Mouse (Mus musculus) kidney, embryonic 14.5 days (tissue): ENCODE results near the gene Gtf3a. TPM values are rescaled to one million over a fixed set of nuclear protein-coding genes. Genes with fewer than 3 reads are reported as not detected.

Experiments used
- ATAC-seq: fragments of 200-750 bp; cut with Nextera tagmentation; 2 replicates; pipeline ENCODE4 v1.8.0; 2017; ENCODE audit warnings: moderate number of reproducible peaks, mild to moderate bottlenecking, moderate TSS enrichment, moderate library complexity; ENCODE audit not compliant: low FRiP score, low TSS enrichment
- H3K27ac ChIP-seq: fragments of 300-500 bp; sonication (generic); 2 replicates; pipeline ENCODE4 v1.5.1; 2014; ENCODE audit warnings: low read depth, mild to moderate bottlenecking, low read length, moderate library complexity, mixed read lengths
- H3K27me3 ChIP-seq: fragments of 300-500 bp; sonication (generic); 2 replicates; pipeline ENCODE4 v1.6.1; 2014; ENCODE audit warnings: mild to moderate bottlenecking, low read length; ENCODE audit not compliant: control insufficient read depth, insufficient read depth
- H3K36me3 ChIP-seq: fragments of 300-500 bp; sonication (generic); 2 replicates; pipeline ENCODE4 v1.6.1; 2014; ENCODE audit warnings: low read length, mixed read lengths; ENCODE audit not compliant: control insufficient read depth, insufficient read depth
- H3K4me1 ChIP-seq: fragments of 300-500 bp; sonication (generic); 2 replicates; pipeline ENCODE4 v1.6.1; 2014; ENCODE audit warnings: low read length, mixed read lengths; ENCODE audit not compliant: control insufficient read depth, insufficient read depth
- H3K4me2 ChIP-seq: fragments of 300-500 bp; sonication (generic); replicated peaks from 2 replicates; pipeline ENCODE4 v1.6.1; 2014; ENCODE audit warnings: low read depth, mild to moderate bottlenecking, low read length
- H3K4me3 ChIP-seq: fragments of 300-500 bp; sonication (generic); 2 replicates; pipeline ENCODE4 v1.5.1; 2014; ENCODE audit warnings: mild to moderate bottlenecking, low read length
- H3K9ac ChIP-seq: fragments of 300-500 bp; sonication (generic); 2 replicates; pipeline ENCODE4 v1.6.1; 2014; ENCODE audit warnings: low read depth, mild to moderate bottlenecking, low read length, moderate library complexity
- H3K9me3 ChIP-seq: fragments of 300-500 bp; sonication (generic); 2 replicates; pipeline ENCODE4 v1.6.1; 2016; ENCODE audit warnings: low read length; ENCODE audit not compliant: control insufficient read depth
- WGBS: fragments of 180-500 bp; shearing (Covaris S2); extraction: QIAGEN DNeasy Blood & Tissue Kit; methylation state at CpG from one replicate; pipeline ENCODE4 v1.1.7; 2014; 5-methylcytosine and 5-hydroxymethylcytosine counted together
- polyA plus RNA-seq: library from polyadenylated mRNA; unstranded; fragments of >200 nt; fragmentation: Nextera tagmentation; extraction: Ambion mirVana; gene quantifications from 2 replicates; pipeline ENCODE4 v1.2.1, GENCODE M21; 2014

Gtf3a gene
- polyA plus RNA-seq, 1 experiment from 2014 or later: 137 TPM

DNA sequence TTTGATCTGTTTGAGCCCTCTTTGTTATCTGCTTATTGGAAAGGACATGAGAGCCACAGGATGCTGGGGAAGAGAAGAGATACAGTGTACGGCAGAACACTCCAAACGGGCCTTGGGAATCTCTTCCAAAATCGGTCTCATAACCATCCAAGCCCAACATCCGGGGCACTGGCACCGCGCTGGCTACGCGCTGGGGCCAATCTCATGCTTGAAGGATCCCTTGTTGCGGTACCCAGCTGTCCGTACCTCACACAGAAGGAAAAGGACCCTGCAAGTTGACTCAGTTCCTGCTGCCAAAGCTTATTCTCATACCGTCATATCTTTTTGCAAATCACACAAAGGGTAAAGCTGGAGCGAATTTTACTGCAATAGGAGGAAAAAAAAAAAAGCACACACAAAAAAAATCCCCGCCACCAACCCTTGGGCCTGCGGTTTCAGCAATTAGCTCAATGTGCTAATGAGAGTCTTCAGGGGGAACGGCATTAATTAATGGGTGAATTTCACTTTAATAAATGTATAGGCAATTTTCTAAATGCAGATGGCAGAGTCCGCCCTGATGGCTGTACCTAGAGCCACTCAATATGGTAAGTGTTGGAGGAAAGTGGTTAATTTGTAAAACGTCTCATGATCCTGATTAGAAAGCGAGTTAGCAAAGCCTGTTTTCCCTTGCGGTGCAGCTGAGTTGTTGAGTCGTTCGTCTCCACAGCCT lies 37.4 kb downstream of the Gtf3a start:
- 63% methylated on average over 21 of the region's 21 CpGs for WGBS
- Histone ChIP-seq H3K27ac (no peak overlapping the region), H3K9me3 (no peaks in the 10 kb centered on the region), H3K4me1 (no peaks in the 10 kb centered on the region), H3K36me3 (no peaks in the 10 kb centered on the region), H3K27me3 (no peaks in the 10 kb centered on the region; the same call in 1 of the 2 replicates), H3K4me2 (no peak overlapping the region), H3K9ac (no peak overlapping the region), H3K4me3 (no peak overlapping the region)
- ATAC-seq: no peak

DNA sequence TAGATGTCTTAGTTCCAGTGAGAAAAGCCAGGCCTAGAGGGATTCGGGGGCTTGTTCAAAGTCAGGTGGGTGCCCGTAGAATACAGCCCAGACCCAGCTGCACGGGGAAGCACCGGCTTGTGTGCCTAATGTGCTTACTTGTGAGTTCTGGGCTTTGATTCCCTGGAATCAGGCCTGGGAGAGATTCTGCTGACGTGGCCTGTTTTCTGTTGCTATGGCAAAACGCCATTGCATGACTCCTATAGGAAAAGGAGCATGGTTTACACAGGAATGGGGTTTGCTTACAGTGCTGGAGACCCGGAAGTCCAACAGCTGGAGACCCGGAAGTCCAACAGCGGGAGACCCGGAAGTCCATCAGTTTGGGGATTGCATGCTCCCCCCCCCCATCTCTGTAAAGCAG lies 39.1 kb downstream of the Gtf3a start:
- no peak overlapping the region for H3K4me2 ChIP-seq
- no peak overlapping the region for H3K27ac ChIP-seq
- ATAC-seq: no peak
- H3K9ac ChIP-seq: no peak overlapping the region
- no peaks in the 10 kb centered on the region for H3K4me1 ChIP-seq
- no peaks in the 10 kb centered on the region for H3K9me3 ChIP-seq
- H3K4me3 ChIP-seq: no peak overlapping the region
- no peaks in the 10 kb centered on the region for H3K36me3 ChIP-seq
- H3K27me3 ChIP-seq: no peaks in the 10 kb centered on the region; the same call in 1 of the 2 replicates
- 87% methylated on average over 10 of the region's 10 CpGs for whole genome bisulfite sequencing

DNA sequence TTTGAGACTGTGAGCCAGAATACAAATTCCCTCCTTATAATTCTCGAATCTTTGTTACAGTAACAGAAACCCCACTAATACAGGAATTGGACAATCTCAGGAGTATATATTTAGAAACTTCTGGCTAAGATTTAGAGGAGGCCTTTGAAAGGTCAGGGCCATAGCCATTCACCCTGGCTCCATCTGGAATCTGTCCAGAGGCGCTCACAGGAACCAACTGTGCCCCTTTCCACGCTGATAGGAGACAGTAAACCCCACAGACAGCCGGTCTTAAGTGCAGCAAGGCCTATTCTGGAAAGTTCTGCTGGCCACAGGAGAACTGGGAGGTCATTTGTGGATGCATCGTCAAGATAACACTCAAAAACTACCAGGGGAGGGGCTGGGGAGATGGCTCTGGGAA lies 40.6 kb downstream of the Gtf3a start:
- no peak overlapping the region for H3K27ac ChIP-seq
- no peaks in the 10 kb centered on the region; the same call in 1 of the 2 replicates for H3K27me3 ChIP-seq
- H3K36me3 ChIP-seq: no peaks in the 10 kb centered on the region
- no peaks in the 10 kb centered on the region for H3K4me1 ChIP-seq
- no peaks in the 10 kb centered on the region for H3K9me3 ChIP-seq
- no peak overlapping the region for H3K9ac ChIP-seq
- H3K4me2 ChIP-seq: no peak overlapping the region
- no peak for ATAC-seq
- no peak overlapping the region for H3K4me3 ChIP-seq
- 51% methylated on average over 5 of the region's 5 CpGs for WGBS

DNA sequence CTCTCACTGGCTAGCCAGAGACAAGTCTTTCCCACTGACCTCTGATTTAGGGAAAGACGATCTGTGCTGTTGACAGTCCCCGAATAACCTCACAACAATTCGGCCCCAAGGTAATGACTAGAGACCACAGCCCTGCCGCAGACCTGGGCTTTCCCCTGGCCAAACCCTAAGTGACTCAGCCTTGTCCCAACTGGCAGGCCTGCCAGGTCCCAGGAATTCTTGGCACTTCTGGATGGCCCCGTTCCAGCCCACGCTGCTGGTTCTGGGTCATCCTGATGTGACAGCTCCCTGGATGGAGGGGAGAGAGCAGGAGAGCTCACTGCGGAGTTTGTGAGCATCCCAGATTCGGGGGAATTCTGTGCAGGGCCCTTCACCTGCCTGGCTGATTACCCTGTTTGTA lies 45.1 kb downstream of the Gtf3a start:
- ATAC-seq: no peak
- H3K9me3 ChIP-seq: no peaks in the 10 kb centered on the region
- H3K4me1 ChIP-seq: no peaks in the 10 kb centered on the region
- no peaks in the 10 kb centered on the region for H3K36me3 ChIP-seq
- H3K4me3 ChIP-seq: no peak overlapping the region
- no peaks in the 10 kb centered on the region for H3K27me3 ChIP-seq
- WGBS: 68% methylated on average over 8 of the region's 8 CpGs
- H3K4me2 ChIP-seq: no peak overlapping the region
- H3K27ac ChIP-seq: no peak overlapping the region
- H3K9ac ChIP-seq: no peak overlapping the region

DNA sequence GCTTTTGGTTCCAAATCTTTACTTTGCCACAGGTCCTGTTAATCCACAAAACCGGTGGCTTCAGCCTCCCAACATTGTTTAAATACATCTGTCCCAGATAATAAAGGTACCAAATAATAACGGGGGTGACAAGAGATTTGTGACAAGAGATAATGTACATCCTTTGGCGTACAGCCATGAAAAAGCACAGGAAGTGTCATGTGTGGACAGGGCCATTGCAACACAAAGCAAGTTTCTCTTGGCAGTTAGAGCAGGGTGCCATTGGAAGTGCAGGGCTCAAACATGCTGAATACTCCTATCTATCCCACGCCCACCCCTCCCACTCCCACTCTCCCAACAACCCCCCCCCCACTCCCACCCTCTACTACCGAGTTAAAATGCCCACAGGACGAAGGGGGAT lies 46.5 kb downstream of the Gtf3a start:
- ATAC-seq: no peak
- Histone ChIP-seq H3K4me2 (no peak overlapping the region), H3K4me3 (no peak overlapping the region), H3K4me1 (no peaks in the 10 kb centered on the region), H3K27ac (no peak overlapping the region), H3K9me3 (no peaks in the 10 kb centered on the region), H3K27me3 (no peaks in the 10 kb centered on the region), H3K9ac (no peak overlapping the region), H3K36me3 (no peaks in the 10 kb centered on the region)
- WGBS: 67% methylated on average over 6 of the region's 6 CpGs

DNA sequence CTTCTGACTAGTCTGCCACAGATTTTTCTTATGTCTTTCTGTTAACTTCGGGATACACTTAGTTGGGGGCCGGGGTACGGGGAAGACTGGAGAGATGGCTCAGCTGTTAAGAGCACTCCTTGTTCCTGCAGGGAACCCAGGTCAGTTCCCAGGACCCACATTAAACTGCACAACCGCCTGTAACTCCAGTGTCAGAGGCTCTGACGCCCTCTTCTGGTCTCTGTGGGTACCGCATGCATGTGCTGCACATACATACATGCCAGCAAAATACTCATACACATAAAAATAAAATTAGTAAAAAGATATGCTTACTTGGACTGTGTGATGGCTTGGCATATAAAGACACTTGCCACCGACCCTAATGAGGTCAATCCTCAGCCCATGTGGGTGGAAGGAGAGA lies 48.4 kb downstream of the Gtf3a start:
- WGBS: 82% methylated on average over 7 of the region's 7 CpGs
- no peak for ATAC-seq
- Histone ChIP-seq H3K4me1 (no peaks in the 10 kb centered on the region), H3K27me3 (no peaks in the 10 kb centered on the region), H3K27ac (no peak overlapping the region), H3K9me3 (no peaks in the 10 kb centered on the region), H3K4me3 (no peak overlapping the region), H3K4me2 (no peak overlapping the region), H3K36me3 (no peaks in the 10 kb centered on the region), H3K9ac (no peak overlapping the region)

DNA sequence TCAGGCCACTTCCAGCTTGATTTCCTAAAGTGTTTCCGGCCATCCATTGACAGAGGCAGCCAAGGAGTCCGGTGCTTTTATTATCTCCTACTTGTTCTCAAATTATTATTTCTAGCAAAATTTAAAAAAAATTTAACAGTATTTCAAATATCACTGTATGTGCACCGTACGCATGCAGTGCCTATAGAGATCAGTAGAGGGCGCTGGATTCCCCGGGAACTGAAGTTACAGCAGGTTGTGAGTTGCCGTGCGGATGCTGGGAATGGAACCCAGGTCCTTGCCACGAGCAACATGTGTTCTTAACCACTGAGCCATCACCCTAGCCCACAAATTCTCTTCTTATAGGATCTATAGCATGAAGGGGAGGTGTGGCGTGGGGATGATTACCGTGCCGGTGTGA lies 50.3 kb downstream of the Gtf3a start:
- H3K4me1 ChIP-seq: no peaks in the 10 kb centered on the region
- no peak overlapping the region for H3K27ac ChIP-seq
- 93% methylated on average over 12 of the region's 12 CpGs for WGBS
- no peaks in the 10 kb centered on the region for H3K27me3 ChIP-seq
- no peak for ATAC-seq
- no peak overlapping the region for H3K9ac ChIP-seq
- no peaks in the 10 kb centered on the region for H3K36me3 ChIP-seq
- H3K4me2 ChIP-seq: no peak overlapping the region
- no peak overlapping the region for H3K4me3 ChIP-seq
- H3K9me3 ChIP-seq: peaks cover 5% of the 10 kb centered on the region; the same call in 1 of the 2 replicates

DNA sequence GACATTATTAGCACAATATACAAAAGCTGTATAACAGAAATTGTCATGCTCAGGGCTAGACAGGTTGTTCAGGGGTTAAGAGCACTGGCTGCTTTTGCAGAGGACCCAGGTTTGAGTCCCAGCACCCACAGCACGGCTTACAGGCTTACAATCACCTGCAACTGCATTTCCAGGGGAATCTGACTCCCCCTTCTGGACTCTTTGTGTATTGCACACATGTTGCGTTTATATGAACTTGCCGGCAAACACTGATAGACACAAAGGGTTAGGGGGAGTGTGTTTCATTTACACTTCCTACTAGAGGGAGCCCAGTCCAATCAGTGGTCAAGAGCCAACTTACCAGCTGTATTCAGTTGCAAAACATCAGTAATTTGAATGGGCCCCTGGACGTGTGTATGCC lies 52.9 kb downstream of the Gtf3a start:
- peaks cover 8% of the 10 kb centered on the region; the same call in 1 of the 2 replicates for H3K9me3 ChIP-seq
- 82% methylated on average over 4 of the region's 4 CpGs for WGBS
- H3K4me1 ChIP-seq: no peaks in the 10 kb centered on the region
- H3K9ac ChIP-seq: no peak overlapping the region
- H3K36me3 ChIP-seq: no peaks in the 10 kb centered on the region
- H3K4me3 ChIP-seq: no peak overlapping the region
- H3K27me3 ChIP-seq: no peaks in the 10 kb centered on the region
- no peak for ATAC-seq
- H3K4me2 ChIP-seq: no peak overlapping the region
- H3K27ac ChIP-seq: no peak overlapping the region

DNA sequence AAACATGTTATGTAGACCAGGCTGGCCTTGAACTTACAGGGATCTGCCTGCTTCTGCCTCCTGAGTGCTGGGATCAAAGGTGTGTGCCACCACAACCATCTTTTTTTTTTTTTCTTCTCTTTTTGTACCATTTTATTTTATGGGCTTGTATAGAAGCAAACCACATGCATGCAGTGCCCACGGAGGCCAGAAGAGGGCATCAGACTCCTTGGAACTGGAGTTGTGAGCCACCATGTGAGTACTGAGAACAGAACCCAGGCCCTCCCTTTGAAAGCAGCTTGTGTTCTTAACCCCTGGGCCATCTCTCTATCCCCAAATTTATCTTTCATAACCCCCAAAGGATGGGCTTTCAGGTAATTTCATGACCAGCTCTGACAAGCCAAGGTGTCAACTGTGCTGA lies 54.8 kb downstream of the Gtf3a start:
- Histone ChIP-seq H3K9me3 (peaks cover 8% of the 10 kb centered on the region; the same call in 1 of the 2 replicates), H3K4me2 (no peak overlapping the region), H3K27ac (no peak overlapping the region), H3K9ac (no peak overlapping the region), H3K4me3 (no peak overlapping the region), H3K27me3 (no peaks in the 10 kb centered on the region), H3K36me3 (no peaks in the 10 kb centered on the region), H3K4me1 (no peaks in the 10 kb centered on the region)
- ATAC-seq: no peak
- WGBS: 54% methylated on average over 1 of the region's 1 CpGs
